8 mouse cellular contexts compared by ENCODE assay signal in genomic region chr15:89059161-89059931, GRCm38 (mm10). TPM values are rescaled to one million over a fixed set of nuclear protein-coding genes. Genes with fewer than 3 reads are reported as not detected.
DNase-seq lines count a peak whose midpoint lies in the region; ATAC-seq and TF ChIP-seq lines count a peak whose summit lies in the region.

Gene Panx2, plus strand, starts transcription at chr15:89059734.

- no peak for TF ChIP-seq POLR2A in spleen, adult 2 months (IDR thresholded peaks at IDR 0.05; ENCODE audit: low read depth, low read length)

- H3K9me3 ChIP-seq in midbrain, embryonic 15.5 days, result no peaks in the 10 kb centered on the region

- peak within 1 kb of the TSS; percentile 63 for H3K4me2 ChIP-seq in midbrain, embryonic 15.5 days

- H3K9ac ChIP-seq in midbrain, embryonic 15.5 days, result peak within 1 kb of the TSS; percentile 76

- H3K27ac ChIP-seq in spleen, adult 2 months (ENCODE audit: insufficient read depth, low read length), result no peak within 1 kb of the TSS
- H3K27ac ChIP-seq in left cerebral cortex, adult 2 months, result peak within 1 kb of the TSS; percentile 92
- H3K27ac ChIP-seq in midbrain, embryonic 15.5 days, result peak within 1 kb of the TSS; percentile 63

- 5% methylated on average over 40 of the region's 57 CpGs for WGBS in spleen, adult 2 months
- 1% methylated on average over 38 of the region's 57 CpGs for WGBS in midbrain, embryonic 15.5 days

- no peaks in the 10 kb centered on the region for H3K36me3 ChIP-seq in spleen, adult 2 months (ENCODE audit: control insufficient read depth, insufficient read depth, low read length)
- H3K36me3 ChIP-seq in midbrain, embryonic 15.5 days (replicated peaks), result no peaks in the 10 kb centered on the region

- peaks cover 3% of the 10 kb centered on the region for H3K4me1 ChIP-seq in spleen, adult 2 months (ENCODE audit: control insufficient read depth, insufficient read depth, insufficient read length)
- peaks cover 21% of the 10 kb centered on the region for H3K4me1 ChIP-seq in midbrain, embryonic 15.5 days

- ATAC-seq in midbrain, embryonic 15.5 days (replicated peaks), result peak; percentile 51

- H3K27me3 ChIP-seq in spleen, adult 2 months (ENCODE audit: control insufficient read depth, insufficient read depth, low read length), result peaks cover 17% of the 10 kb centered on the region
- 0 out of 2 replicates have a peak, but pooled peaks cover 3% of the 10 kb centered on the region for H3K27me3 ChIP-seq in midbrain, embryonic 15.5 days (replicated peaks)

- peak within 1 kb of the TSS; percentile 34; the same call in 1 of the 2 replicates for H3K4me3 ChIP-seq in spleen, adult 2 months (ENCODE audit: extremely low read depth, insufficient read depth, insufficient read length)
- H3K4me3 ChIP-seq in left cerebral cortex, adult 2 months, result peak within 1 kb of the TSS; percentile 82
- peak within 1 kb of the TSS; percentile 78 for H3K4me3 ChIP-seq in midbrain, embryonic 15.5 days

- TF ChIP-seq CTCF in spleen, adult 2 months (IDR thresholded peaks at IDR 0.05; ENCODE audit: extremely low read depth, insufficient read depth, insufficient read length, insufficient replicate concordance), result no peak
- no peak for TF ChIP-seq CTCF in left cerebral cortex, adult 2 months (IDR thresholded peaks at IDR 0.05)

- intact Hi-C loops in left cerebral cortex, adult 2 months (cut with DNase I), result no loop called here

- DNase-seq in cerebellum, adult 11 months, result peak; percentile 67
- no peak for DNase-seq in cerebellum, postnatal 4 days (ENCODE audit: low spot score in 2 of 2)
- DNase-seq in spleen, adult 2 months (ENCODE audit: low read depth in 1 of 2, low spot score in 2 of 2), result no peak
- DNase-seq in spleen, adult 12 weeks (ENCODE audit: low spot score), result no peak
- DNase-seq in forelimb bud, embryonic 11.5 days (ENCODE audit: low read depth, low spot score), result peak; percentile 34
- peak; percentile 39 to 48 for DNase-seq in left cerebral cortex, adult 2 months (ENCODE audit: extremely low spot score in 1 of 2, low spot score in 2 of 2)
- DNase-seq in T-cell, adult 2 months (ENCODE audit: low spot score), result no peak

RNA-seq across cellular contexts. Expression of gene Panx2, which starts in this region (rescaled TPM):
- polyA plus RNA-seq in spleen, adult 2 months (2012; rRNA removed), result not detected in 2 replicates
- 100 to 1,000 TPM in 1 of 2 experiments, 10 to 100 TPM in 1; 99.1 to 121 TPM for total RNA-seq in left cerebral cortex, adult 2 months (2021)
- 8.5 and 9.1 TPM in 2 replicates for polyA plus RNA-seq in midbrain, embryonic 15.5 days (2015; fragmentation: Nextera tagmentation; extraction: Ambion mirVana)

Comparison
In these comparisons a context has a peak if more than half of its experiments do, and no peak if none do; other contexts are left out.
1. DNase-seq: peak in cerebellum, adult 11 months (single experiment), forelimb bud, embryonic 11.5 days (single experiment) and left cerebral cortex, adult 2 months (2 of 2); none in cerebellum, postnatal 4 days (0 of 2), spleen, adult 2 months (0 of 2), spleen, adult 12 weeks (single experiment) and T-cell, adult 2 months (single experiment).
2. Peak in every context shown above with its lines, with median percentiles within 50 percentile points of each other: H3K4me3 ChIP-seq.